Mouse (Mus musculus): Measurements from ENCODE around the gene Prnd.

Gene Prnd

DNA sequence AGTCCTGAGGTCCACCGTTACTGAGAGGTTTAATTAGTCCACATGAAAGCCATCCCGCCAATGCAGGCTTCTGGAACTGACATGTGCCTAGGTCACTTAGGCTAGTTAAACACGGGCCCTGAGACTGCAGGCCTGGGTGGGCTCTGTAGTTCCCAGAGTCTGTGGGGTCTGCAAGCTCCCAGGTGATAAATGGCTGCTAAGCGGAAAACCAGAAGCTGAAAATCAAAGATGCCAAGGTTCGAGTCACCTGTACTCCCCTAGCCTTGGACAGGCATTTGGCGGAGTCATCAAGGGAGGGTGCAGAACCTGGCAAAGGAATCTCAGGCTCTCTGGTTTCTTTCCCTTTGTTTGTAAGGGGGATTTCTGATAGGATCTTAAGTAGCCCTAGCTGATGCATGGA is 9.2 kb upstream of the Prnd start:
- DNase-seq: no peak

DNA sequence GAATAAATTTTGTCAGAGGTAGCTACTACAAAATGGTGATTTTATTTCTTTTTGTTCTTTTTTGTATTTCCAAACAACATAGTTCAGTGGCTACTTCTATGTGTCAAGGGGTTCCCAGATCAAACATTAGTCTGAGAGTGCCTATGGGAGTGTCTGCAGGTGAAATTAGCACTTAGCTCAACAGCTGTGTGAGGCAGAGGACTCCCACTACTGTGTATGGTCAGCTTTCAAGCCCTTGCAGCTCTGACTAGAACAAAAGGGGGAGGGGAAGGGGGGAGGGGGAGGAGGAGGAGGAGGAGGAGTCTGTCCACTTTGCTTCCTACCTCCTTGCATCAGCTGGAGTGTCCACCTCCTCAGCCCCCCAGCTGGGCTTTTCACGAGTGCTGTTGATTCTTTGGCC is 6.3 kb upstream of the Prnd start:
- peak in 1 of 2 experiments; percentile 0 for DNase-seq

DNA sequence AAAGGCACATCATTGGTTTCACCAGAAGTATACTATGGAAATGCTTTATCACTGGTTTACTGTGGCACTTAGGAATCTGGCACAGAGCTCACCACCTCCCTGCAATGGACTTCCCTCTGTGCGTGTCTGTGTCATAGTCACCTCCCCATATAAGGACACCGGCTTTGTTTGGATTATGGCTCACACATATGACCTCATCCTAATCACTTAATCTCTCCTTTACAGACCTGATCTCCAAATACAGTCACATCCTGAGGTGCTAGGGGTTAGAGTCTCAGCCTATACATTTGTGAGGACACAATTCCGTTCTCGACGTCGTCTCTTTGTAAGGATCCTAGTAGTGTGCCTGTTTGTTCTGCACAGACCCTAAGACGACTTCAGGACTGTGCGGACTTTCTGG is 5.4 kb upstream of the Prnd start:
- peak in 1 of 2 experiments; percentile 1 for DNase-seq

DNA sequence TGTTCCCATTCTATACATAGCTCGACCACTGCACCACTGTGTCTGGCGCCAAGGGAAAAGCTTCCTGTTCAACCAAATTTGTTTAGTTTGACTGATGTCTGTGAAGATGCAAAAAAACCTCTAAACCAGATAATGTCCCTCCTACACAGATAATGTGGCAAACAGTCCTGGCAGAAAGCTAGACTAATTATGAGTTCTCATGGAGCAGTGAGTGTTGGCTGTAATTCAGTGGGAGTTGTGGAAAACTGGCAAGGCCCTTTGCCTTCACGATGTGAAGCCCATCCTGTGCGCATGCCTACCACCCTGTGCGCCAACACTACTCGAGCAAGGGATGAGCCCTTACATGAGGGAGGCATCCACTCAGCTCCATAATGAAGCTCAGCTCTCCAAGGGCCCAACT is 4.9 kb upstream of the Prnd start:
- peak in 1 of 2 experiments; percentile 42 for DNase-seq

DNA sequence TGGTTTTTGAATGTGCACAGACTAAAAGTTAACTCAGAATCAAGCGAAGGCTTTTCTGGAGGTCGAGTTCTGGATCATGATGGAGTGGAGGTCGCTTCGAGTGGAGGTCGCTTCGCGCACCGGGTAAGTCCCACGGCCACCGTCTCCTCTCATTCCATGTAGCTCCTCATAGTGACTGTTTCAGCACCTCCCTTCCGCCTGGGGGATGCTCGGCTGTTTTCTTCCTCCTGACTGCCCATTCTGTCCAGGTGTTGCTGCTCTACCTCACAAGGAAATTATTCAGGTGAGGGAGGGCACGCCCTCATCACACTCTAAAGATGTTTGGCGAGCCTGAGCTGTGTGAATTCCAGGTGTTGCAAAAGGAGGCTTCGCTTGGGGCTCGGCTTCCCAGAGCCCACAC is 4.3 kb upstream of the Prnd start:
- no peak for DNase-seq

DNA sequence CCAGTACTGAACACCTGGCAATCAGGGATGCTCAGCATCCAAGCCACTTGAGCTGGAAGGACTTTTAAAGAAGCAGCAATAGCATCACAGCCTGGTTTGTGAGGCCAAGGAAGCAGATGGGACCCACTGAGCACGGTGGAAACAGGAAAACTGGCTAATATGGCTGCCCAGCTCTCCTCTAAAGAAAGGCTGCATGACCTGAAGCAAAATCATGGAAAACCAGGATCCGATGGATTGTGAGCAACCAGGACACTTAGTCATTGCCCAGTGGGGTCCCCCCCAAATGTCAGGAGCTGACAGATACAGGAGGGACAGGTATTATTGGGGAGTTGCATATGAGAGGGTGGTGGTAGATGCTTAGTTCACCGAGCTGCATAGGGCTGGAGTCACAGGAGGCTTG is 2.5 kb upstream of the Prnd start:
- no peak for DNase-seq

DNA sequence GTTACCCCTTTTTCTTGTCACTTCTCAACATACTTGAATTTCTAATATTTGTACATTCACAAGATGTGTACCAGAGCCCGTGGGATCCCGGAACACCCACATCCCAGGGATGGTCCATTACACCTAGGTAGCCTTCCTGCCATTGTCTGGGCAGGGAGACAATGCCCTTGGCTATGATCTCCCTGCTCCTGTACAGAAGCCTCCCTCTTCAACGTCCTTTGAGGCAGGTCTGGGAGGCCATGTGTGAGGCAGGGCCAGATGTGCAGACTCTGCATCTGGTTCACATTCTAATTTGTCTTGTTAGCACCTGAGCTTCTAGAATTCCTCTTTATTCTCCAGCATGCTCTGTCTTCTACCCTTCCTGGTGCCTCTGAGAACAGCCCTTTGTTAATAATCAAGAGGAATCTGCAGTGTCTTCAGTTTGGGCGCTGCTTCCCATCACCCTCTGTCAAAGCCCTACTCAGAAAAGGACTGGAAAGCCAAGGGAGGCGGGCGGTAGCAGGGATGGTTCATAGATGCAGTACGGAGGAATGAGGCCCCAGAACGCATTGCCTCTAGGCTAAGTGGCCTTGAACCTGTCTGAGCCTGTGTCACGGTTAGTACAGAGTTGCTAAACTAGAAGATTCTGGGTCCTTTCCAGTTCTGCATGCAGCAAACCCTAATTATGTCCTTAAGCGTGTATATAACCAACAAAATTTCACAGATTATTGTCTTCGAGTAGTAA is 1.6 kb upstream of the Prnd start:
- no peak for DNase-seq

DNA sequence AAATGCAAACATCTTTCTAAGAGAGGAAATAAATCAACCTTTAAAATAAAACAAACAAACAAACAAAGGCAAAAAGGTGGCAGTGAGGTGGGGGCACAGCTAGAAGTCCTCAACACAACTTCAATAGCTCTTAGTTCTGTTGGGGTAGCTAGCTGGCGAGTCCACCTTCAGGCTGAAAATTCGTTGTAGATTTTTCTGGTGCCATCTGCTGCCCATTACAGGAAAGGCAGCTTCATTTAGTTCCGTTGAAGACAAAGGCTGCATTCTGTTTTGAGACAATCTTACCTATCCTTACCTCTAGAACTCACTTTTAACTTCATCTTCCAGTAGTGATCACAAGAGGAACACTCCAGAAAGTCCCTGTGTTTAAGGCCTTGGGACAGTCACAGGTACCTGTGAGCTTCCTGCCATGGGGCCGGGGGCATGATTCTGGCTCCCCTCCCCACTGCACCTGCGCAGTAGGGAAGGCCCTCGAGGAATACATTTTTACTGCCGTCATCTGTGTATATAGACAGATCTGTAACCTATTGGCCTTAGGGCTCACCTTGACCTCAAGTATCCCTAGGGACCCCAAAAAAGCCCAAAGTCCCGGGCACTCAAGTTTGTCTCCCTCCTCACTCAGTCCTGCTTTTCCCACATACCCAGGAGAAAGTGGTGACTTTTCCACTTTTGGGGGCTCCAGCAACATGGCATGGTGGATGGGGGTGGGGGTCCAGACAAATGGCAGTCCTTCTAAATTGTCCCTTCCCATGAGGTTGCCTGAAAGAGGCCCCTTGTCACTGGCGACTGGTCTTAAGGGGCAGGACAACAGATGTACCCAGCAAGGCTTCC is 679 bp upstream of the Prnd start:
- DNase-seq: peak; percentile 81 to 83

DNA sequence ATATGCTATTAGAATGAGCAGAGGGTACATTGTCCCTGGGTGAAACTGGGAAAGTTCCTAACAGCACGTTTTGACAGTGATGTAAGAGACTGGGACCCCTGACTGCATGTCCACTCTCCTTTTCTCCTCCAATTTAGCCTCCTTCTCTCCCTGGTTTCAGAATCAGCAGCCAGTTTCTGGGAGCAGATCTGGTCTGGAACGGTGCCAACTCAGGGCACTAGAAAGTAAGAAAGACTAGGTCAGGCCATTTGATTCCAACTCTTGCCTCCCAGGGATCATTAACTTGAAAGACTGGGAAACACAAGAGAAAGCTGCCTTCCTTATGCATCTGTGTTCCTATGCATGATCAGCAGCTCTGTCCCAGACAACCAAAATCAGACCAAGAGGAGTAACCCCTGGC is 1.8 kb downstream of the Prnd start:
- peak; percentile 57 to 67 for DNase-seq

DNA sequence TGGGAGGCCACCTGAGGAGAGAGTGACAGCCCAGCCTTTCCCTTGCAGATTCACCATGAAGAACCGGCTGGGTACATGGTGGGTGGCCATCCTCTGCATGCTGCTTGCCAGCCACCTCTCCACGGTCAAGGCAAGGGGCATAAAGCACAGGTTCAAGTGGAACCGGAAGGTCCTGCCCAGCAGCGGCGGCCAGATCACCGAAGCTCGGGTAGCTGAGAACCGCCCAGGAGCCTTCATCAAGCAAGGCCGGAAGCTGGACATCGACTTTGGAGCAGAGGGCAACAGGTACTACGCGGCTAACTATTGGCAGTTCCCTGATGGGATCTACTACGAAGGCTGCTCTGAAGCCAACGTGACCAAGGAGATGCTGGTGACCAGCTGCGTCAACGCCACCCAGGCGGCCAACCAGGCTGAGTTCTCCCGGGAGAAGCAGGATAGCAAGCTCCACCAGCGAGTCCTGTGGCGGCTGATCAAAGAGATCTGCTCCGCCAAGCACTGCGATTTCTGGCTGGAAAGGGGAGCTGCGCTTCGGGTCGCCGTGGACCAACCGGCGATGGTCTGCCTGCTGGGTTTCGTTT is 2.4 kb downstream of the Prnd start:
- DNase-seq: peak; percentile 33 to 42

DNA sequence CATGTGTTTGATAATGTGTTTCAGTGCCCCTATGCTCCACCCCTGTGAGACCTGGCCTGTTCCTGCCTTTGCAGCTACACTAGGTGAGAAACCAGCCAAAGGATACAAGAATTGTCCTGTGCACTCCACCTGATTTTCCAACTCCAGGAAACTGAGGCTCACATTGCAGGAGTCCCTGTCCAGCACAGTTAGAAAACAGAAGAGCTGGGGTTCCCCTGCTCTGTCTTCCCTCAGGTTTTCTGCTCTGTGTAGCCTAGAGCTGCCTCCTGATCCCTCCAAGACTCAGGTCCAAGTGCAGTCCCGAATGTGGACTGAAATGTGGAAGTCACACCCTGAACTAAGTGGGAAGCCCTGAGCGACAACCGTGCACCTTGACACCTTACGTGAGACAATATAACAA is 3.0 kb downstream of the Prnd start:
- no peak for DNase-seq

DNA sequence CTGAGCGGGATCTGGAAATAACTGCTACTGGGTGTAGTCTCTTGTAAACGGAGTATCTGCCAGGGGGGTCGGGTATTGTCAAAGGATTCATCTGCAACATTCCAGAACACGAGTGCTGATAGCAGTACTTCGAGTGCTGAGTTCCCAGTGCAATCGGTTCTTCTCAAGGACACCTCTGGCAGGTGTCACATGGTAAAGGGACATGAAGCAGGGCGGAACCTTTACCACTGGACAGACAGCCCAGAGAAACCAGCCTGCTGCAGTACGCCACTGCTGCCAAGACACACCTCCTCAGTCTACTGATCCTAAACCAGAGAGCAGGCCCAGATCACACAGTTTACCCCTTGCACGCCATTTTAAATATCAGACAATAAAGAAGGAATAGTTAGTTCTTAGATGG is 4.2 kb downstream of the Prnd start:
- DNase-seq: no peak

DNA sequence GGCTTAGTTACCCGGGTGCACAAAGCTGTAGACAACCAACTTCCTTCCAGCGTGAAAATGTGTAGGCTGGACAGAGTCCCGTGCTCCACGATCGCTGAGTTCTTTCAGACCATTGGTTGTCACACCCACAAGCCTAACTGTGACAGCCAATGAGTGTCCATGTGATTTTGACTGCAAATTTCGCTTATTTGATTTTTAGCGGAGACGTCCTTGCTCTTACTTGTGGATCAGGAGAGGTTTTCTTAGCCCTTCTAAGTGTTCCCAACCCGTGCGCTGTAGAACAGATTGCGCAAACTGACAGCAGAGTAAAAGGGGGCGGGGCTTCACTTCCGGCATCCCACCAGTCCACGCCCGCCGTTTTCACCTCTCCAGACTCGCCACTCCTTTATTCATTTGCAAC is 4.6 kb downstream of the Prnd start:
- peak; percentile 57 to 58 for DNase-seq

DNA sequence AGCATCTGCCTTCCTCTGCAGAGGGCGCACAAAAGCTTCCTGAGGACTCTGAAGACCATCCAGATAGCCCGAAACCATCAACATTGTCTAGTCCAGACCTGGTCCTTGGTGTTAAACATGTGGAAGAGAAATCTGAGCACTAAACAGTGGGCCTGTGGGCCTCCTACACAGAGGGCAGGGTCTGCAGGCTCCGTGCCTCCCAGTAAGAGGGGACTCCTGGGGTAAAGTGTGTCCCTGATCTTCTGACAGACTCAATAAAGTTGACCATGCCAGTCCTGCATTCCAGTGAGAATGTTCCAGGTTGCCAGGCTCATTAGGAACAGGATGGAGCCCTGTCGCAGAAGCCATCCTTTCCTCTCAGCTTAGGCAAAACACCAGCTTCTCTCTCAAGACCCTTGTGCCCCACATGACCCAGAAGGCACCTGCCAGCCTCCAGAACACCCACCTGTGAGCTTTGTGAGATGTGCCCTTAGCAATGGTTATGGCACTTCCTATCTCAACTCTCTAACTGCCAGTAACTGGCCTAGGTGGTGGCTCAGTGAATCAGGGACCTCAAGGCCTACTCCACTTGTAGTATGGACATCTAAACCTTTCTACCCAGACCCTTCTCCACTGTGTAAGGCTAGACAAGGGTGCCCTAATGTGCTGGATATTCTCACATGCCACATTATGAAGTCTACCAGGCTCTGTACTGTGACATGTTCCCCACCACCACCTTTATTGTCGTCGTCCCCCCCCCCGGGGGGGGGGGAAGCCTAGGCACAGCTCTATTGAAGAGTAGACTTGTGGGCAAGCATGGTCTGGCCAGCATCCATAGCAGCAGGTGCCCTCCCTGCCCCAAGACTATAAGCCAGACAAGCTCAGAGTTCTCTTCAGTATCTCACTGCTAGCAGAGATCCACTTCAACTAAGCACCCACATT is 5.9 kb downstream of the Prnd start:
- no peak for DNase-seq

DNA sequence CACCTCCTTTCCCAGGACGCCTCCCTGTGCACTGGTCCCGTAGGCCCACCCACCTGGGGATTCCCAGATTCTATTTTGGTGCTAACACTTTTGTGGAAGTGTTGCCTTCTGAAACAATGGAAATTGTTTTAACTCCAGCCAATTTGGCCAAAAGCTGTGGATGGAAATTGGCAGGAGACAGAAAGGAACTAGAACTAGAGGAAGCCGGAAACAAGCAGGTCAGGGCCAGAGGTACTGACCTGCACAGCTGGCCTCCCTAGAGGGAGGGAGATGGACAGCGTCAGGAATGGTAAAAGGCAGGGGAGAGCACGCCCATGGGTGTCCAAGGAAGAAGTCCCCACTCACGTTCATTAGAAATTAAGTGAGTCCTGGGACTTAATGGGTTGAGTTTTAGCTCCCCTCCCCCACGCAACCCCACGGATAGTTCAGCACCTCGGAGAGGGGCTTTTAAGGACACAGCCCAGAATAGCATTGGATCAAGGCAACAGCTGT is 7.1 kb downstream of the Prnd start:
- no peak for DNase-seq

DNA sequence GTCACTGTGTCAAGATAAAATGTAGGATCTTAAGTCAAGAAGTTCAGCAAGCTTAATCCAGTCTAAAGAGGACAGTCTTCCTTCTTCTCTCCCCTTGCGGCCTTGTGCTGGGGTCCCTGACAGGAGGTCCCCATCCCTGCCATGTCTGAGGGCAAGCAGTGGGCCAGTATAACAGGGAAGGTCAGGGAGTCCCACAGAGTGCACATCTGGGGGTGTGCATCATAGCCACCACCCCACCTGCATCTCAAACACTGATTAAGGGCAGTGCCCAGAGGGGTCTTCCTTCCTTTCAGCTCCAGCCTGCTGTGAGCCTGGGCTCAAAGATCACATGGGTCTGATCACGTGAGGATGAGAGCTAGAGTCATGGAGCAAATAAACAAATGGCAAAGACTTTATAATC is 11.0 kb downstream of the Prnd start:
- no peak for DNase-seq

DNA sequence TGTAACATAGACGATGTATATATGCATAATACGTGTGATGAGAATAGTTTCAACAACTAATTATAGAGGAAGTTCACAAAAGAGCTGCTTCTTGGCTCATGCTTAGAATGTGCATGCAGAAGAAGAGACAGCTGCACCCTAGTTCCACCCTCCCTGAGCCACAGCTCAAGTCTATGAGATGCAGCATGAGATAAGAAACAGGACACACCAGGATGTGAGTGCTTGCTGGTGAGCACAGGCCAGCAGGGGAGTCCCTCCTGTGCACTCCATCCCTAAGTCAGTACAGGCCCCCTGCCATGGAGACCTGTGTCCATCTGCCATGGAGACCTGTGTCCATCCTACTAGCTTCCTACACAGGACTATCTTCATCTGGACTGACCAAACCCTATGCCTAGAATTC is 19.9 kb downstream of the Prnd start:
- no peak for DNase-seq

DNA sequence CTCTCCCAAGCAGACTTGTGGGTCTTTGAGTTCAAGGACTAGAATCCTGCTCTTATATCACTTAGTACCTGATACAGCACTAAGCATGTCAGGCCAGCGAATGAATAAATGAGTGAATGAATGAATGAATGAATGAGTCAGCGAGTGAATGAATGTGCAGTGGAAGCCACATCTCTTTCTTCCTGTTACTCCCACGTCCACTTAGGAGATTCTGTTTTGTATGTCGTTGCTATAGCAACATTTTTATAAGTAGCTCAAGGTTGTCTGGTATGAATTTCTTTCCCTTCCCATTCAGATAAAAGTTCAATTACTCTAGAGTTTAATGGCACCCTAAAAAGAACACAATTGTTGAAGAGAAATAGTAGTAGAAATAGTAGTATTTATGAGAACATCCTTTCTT is 20.4 kb downstream of the Prnd start:
- DNase-seq: no peak

DNA sequence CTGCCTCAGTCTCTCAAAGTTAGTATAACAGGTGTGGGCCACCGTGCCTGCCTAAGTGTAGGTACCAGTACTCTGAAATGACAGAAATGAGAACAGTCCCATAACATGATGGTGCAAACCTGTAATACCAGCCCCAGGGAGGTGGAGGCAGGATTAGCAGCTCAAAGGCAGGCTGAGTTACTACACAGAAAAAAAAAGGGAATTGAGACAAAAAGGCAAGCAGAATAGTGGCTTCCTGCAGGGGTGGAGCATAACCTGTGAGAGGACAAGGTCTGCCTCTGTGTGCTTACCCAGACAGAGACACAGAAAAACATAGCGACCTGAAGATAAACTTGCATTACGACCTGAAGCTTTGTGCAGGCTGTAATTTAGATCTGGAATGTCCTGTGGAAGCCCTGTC is 26.0 kb downstream of the Prnd start:
- no peak for DNase-seq

DNA sequence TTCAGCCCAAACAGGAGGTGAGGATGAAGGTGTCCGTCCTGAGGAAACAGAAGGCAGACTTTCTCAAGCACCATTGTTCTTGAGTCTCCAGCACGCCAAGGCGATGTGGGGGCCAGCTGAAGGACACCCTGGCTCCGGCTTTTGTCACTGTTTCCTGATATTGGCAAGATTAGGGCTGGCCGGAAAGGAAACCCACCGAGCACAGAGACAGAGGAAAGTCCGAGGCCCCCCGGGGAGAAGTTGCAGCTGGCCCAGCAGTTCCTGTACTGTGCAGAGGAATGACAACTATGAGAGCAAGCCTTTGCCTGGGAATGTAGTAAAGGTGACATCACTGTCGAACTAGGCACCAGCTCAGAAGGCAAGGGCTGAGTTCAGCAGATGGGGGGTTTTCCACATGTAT is 30.2 kb downstream of the Prnd start:
- DNase-seq: peak in 1 of 2 experiments; percentile 33

DNA sequence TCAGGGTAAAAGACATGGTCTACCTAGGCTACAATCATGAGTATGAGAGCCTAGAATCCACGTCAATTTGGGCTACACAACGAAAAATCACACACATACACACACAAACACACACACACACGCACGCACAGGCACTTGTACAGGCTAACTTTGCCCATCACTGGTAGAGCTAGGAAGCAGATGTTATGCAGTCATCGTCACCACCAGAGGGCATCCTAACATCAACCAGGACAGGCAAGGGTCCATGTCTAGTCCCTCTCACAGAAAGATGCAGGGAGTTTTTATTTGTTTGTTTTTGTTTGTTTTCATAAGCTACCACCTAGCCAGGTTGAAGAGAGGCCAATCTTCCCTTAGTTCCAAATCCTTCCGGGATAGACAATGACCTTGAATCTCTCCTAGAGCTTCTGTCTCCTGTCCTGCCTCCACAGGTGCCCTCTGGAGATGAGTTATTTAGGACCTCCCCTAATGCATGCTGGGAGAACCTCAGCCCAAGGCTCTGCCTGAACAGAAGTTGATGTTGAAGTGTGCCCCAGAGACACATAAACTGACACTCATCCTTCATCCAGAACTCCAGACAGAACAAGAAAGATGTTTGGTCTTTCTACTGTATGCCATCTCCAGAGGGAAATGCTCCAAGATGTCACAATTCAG is 32.0 kb downstream of the Prnd start:
- peak; percentile 80 to 83 for DNase-seq

DNA sequence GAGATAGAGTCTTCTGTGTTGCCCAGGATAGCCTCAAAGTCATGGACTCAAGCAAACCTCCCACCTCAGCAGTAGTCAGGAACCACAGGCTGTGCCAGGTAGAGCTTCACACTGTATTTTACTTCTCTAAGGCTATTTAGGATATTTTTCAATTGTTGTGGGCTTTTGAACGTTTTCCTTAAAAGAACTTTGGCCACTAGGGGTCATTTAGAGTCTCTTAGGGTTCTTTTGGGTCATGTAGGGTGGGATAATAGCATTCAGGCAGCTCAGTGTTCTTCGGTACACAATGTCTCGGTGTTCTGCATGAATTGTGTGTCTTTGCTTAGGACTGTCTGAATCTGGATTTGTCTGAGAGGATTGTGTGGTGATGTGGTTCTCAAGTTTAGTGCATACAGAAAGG is 37.3 kb downstream of the Prnd start:
- no peak for DNase-seq
